Mouse (Mus musculus) thymus, adult 18-20 months (tissue): ENCODE data around the gene Hspa12a.
A peak's percentile ranks its signal among the peaks of the same experiment; 100 is the strongest.
"Not testable (repeated sequence)": the region's sequence is repeated elsewhere in the genome, so short reads cannot be mapped to it uniquely, and the experiment has no call there.

Experiments used
- DNase-seq, 2 experiments: peaks; one replicate each; pipeline ENCODE4 v3.0.0; 2022; ENCODE audit warnings: mixed read lengths in 2 of 2

Hspa12a gene

GRCm38 (mm10) chr19:58908018-58908417 lies 35.4 kb downstream of the Hspa12a start:
- no peak for DNase-seq

GRCm38 (mm10) chr19:58906685-58907084 lies 36.8 kb downstream of the Hspa12a start:
- no peak for DNase-seq

GRCm38 (mm10) chr19:58903899-58904327 lies 39.5 kb downstream of the Hspa12a start:
- DNase-seq = peak; percentile 13 to 16

- DNase-seq = no peak
Observed at GRCm38 (mm10) chr19:58903079-58903898, 40.2 kb downstream of the Hspa12a start.

GRCm38 (mm10) chr19:58900471-58900870 lies 43.0 kb downstream of the Hspa12a start:
- DNase-seq = not testable (repeated sequence)

- DNase-seq = no peak
Observed at GRCm38 (mm10) chr19:58896216-58896615, 47.2 kb downstream of the Hspa12a start.

GRCm38 (mm10) chr19:58889306-58890038 lies 54.0 kb downstream of the Hspa12a start:
- DNase-seq = no peak

GRCm38 (mm10) chr19:58886467-58886866 lies 57.0 kb downstream of the Hspa12a start:
- DNase-seq = no peak

GRCm38 (mm10) chr19:58883451-58883850 lies 60.0 kb downstream of the Hspa12a start:
- no peak for DNase-seq

- DNase-seq = no peak
Observed at GRCm38 (mm10) chr19:58882336-58882735, 61.1 kb downstream of the Hspa12a start.

- no peak for DNase-seq
Observed at GRCm38 (mm10) chr19:58879330-58879957, 64.0 kb downstream of the Hspa12a start.

GRCm38 (mm10) chr19:58878560-58878959 lies 64.9 kb downstream of the Hspa12a start:
- no peak for DNase-seq

- DNase-seq = no peak
Observed at GRCm38 (mm10) chr19:58873536-58873935, 69.9 kb downstream of the Hspa12a start.

- no peak for DNase-seq
Observed at GRCm38 (mm10) chr19:58872381-58873259, 70.8 kb downstream of the Hspa12a start.

- DNase-seq = no peak
Observed at GRCm38 (mm10) chr19:58871878-58872277, 71.6 kb downstream of the Hspa12a start.

GRCm38 (mm10) chr19:58866651-58867050 lies 76.8 kb downstream of the Hspa12a start:
- DNase-seq = no peak

- DNase-seq = peak in 1 of 2 experiments; percentile 17
Observed at GRCm38 (mm10) chr19:58865224-58865623, 78.2 kb downstream of the Hspa12a start.

GRCm38 (mm10) chr19:58864006-58864573 lies 79.4 kb downstream of the Hspa12a start:
- DNase-seq = no peak

- DNase-seq = no peak
Observed at GRCm38 (mm10) chr19:58861174-58861760, 82.2 kb downstream of the Hspa12a start.

- peak; percentile 14 to 27 for DNase-seq
Observed at GRCm38 (mm10) chr19:58860255-58861173, 82.9 kb downstream of the Hspa12a start.
